Mouse (Mus musculus) kidney, embryonic 16.5 days (tissue): Measurements from ENCODE around the gene Nlrp6. TPM values are rescaled to one million over a fixed set of nuclear protein-coding genes. Genes with fewer than 3 reads are reported as not detected.
A peak's percentile ranks its signal among the peaks of the same experiment; 100 is the strongest.

Source experiments
- ATAC-seq: fragments of 200-750 bp; cut with Nextera tagmentation; 2 replicates; pipeline ENCODE4 v1.8.0; 2017; ENCODE audit warnings: moderate TSS enrichment; ENCODE audit not compliant: low FRiP score, low TSS enrichment
- H3K27ac ChIP-seq: fragments of 300-500 bp; sonication (generic); 2 replicates; pipeline ENCODE4 v1.5.1; 2014; ENCODE audit warnings: low read length
- H3K27me3 ChIP-seq: fragments of 300-500 bp; sonication (generic); 2 replicates; pipeline ENCODE4 v1.6.1; 2014; ENCODE audit warnings: low read length, control low read depth, mixed read lengths; ENCODE audit not compliant: insufficient read depth
- H3K36me3 ChIP-seq: fragments of 300-500 bp; sonication (generic); 2 replicates; pipeline ENCODE4 v1.6.1; 2014; ENCODE audit warnings: low read length, control low read depth, mixed read lengths; ENCODE audit not compliant: insufficient read depth
- H3K4me1 ChIP-seq: fragments of 300-500 bp; sonication (generic); 2 replicates; pipeline ENCODE4 v1.6.1; 2014; ENCODE audit warnings: low read length, control low read depth, mixed read lengths; ENCODE audit not compliant: insufficient read depth
- H3K4me2 ChIP-seq: fragments of 300-500 bp; sonication (generic); replicated peaks from 2 replicates; pipeline ENCODE4 v1.6.1; 2014; ENCODE audit warnings: low read depth, low read length
- H3K4me3 ChIP-seq: fragments of 300-500 bp; sonication (generic); 2 replicates; pipeline ENCODE4 v1.5.1; 2014; ENCODE audit warnings: mild to moderate bottlenecking, low read length
- H3K9ac ChIP-seq: fragments of 300-500 bp; sonication (generic); replicated peaks from 2 replicates; pipeline ENCODE4 v1.6.1; 2014; ENCODE audit warnings: low read length
- H3K9me3 ChIP-seq: fragments of 300-500 bp; sonication (generic); 2 replicates; pipeline ENCODE4 v1.6.1; 2016; ENCODE audit warnings: low read length, control low read depth
- WGBS: fragments of 180-500 bp; shearing (Covaris S2); extraction: QIAGEN DNeasy Blood & Tissue Kit; methylation state at CpG from one replicate; pipeline ENCODE4 v1.1.7; 2014; 5-methylcytosine and 5-hydroxymethylcytosine counted together
- polyA plus RNA-seq: library from polyadenylated mRNA; unstranded; fragments of >200 nt; fragmentation: Nextera tagmentation; extraction: Ambion mirVana; gene quantifications from 2 replicates; pipeline ENCODE4 v1.2.1, GENCODE M21; 2015

Gene Nlrp6
- polyA plus RNA-seq, 1 experiment from 2014 or later, result 2.2 TPM

DNA sequence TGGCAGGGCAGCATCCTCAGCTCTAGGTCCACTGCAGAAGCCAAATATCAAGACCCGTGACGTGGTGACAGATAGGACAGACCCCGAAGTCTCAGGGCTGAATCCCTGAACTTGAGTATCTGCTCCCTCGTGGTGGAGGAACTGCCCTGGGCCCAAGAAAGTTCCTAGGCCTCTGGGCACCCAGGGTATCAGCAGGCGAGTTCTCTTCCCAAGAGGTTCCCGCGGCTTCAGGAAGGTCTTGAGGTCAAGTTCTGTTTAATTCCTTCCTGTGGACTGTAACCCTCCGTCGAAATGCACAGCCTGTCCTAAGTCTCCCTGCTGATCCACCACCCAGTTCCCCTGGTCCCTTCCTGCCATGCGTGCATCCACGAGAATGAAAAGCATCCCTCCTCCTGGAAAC is 32.4 kb downstream of the Nlrp6 start:
- no peaks in the 10 kb centered on the region for H3K9me3 ChIP-seq
- no peak overlapping the region for H3K4me3 ChIP-seq
- H3K36me3 ChIP-seq, result peaks cover 18% of the 10 kb centered on the region
- 80% methylated on average over 11 of the region's 11 CpGs for WGBS
- no peak overlapping the region for H3K27ac ChIP-seq
- no peaks in the 10 kb centered on the region for H3K27me3 ChIP-seq
- peak overlapping the region; percentile 79 for H3K4me2 ChIP-seq
- ATAC-seq, result no peak
- peaks cover 49% of the 10 kb centered on the region for H3K4me1 ChIP-seq
- peak overlapping the region; percentile 77 for H3K9ac ChIP-seq

DNA sequence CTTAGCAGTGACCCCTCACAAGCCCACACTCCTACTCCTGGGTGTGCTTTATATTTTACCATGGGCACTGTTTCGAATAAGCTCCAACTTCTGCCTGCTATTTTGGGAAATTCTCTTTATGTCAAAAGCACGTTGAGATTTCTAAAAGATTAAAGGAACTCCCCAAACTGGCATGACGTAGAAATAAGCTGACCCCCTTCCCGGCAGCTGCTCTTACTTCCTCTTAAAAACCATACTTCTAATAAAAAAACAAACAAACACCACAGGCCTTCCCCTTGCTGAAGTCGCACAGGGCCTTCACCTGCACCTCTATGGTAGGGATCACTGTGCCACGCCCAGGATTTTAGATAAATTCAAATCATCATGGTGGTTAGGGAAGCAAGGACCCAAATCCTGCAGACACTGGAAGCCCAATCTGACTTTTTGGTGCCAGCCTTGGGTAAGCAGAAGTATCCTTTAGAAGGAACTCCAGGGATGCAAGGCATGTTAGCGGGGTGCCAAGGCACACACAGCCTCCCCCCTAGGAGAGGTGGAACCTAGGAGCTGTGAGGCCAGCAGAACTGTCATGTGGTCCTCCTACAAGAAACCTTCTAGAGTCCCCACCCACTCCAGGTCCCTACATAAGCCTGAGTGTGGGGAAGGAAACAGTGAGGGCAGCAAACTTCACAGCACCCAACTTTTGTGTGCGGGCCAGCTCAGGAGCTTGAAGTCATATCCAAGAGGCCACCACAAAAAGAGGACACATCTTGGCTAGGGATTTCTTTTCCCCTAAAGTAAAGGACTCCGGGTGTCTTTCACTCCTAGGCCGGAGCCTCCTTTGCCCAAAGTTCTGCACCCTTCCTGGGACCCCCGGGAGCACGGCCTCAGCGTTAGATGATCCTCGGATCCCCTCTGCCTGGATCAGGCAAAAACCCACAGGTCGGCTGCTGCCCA is 33.4 kb downstream of the Nlrp6 start:
- Histone ChIP-seq H3K9me3 (no peaks in the 10 kb centered on the region), H3K36me3 (peaks cover 8% of the 10 kb centered on the region; the same call in 1 of the 2 replicates), H3K4me2 (peak overlapping the region; percentile 79), H3K27me3 (no peaks in the 10 kb centered on the region), H3K9ac (peak overlapping the region; percentile 77), H3K4me3 (peak overlapping the region; percentile 73), H3K4me1 (peaks cover 51% of the 10 kb centered on the region), H3K27ac (0 out of 2 replicates have a peak overlapping the region, but pooled peaks have one; percentile 13)
- WGBS, result 51% methylated on average over 15 of the region's 15 CpGs
- no peak for ATAC-seq

- WGBS, result 1% methylated on average over 9 of the region's 9 CpGs
- Histone ChIP-seq H3K36me3 (0 out of 2 replicates have a peak, but pooled peaks cover 2% of the 10 kb centered on the region), H3K4me3 (peak overlapping the region; percentile 73), H3K27ac (0 out of 2 replicates have a peak overlapping the region, but pooled peaks have one; percentile 13), H3K9ac (peak overlapping the region; percentile 77), H3K27me3 (no peaks in the 10 kb centered on the region), H3K4me1 (peaks cover 52% of the 10 kb centered on the region), H3K9me3 (no peaks in the 10 kb centered on the region), H3K4me2 (peak overlapping the region; percentile 79)
- no peak for ATAC-seq
These were observed 34.0 kb downstream of the Nlrp6 start for GRCm38 (mm10) chr7:140954733-140955071.

GRCm38 (mm10) chr7:140955342-140955741 is 34.6 kb downstream of the Nlrp6 start:
- peak overlapping the region; percentile 77 for H3K9ac ChIP-seq
- WGBS, result 5% methylated on average over 17 of the region's 17 CpGs
- peak overlapping the region; percentile 79 for H3K4me2 ChIP-seq
- no peaks in the 10 kb centered on the region for H3K36me3 ChIP-seq
- peaks cover 47% of the 10 kb centered on the region for H3K4me1 ChIP-seq
- no peaks in the 10 kb centered on the region for H3K9me3 ChIP-seq
- peak overlapping the region; percentile 96 for H3K27ac ChIP-seq
- ATAC-seq, result peak; percentile 43
- peak overlapping the region; percentile 73 for H3K4me3 ChIP-seq
- H3K27me3 ChIP-seq, result no peaks in the 10 kb centered on the region

- no peaks in the 10 kb centered on the region for H3K27me3 ChIP-seq
- peak within 1 kb of the TSS; percentile 73 for H3K4me3 ChIP-seq
- peak within 1 kb of the TSS; percentile 79 for H3K4me2 ChIP-seq
- H3K27ac ChIP-seq, result peak within 1 kb of the TSS; percentile 96
- peak within 1 kb of the TSS; percentile 77 for H3K9ac ChIP-seq
- peaks cover 41% of the 10 kb centered on the region for H3K4me1 ChIP-seq
- H3K36me3 ChIP-seq, result no peaks in the 10 kb centered on the region
- no peaks in the 10 kb centered on the region for H3K9me3 ChIP-seq
- peak; percentile 90 for ATAC-seq
- 15% methylated on average over 11 of the region's 11 CpGs for WGBS
These were observed 35.3 kb downstream of the Nlrp6 start, which contains the start of the genes Gm45717 and Ifitm2 for GRCm38 (mm10) chr7:140955758-140956555. Gene Gm45717, minus strand, starts transcription at chr7:140955937. Gene Ifitm2, minus strand, starts transcription at chr7:140955987.

DNA sequence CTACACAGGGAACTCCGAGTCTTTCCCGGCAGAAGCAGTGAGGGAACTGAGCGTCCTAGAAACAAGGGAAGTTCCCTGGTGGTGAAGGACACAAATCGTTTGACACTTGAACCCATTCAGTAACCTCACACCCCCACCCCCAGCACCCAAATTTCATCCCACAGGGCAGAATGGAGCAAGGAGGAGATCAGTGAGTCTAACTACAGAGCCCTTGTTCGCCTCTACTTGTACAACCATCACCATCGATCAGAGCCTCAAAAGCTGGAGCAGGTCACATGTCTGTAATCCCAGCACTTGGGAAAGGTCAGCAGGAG is 35.8 kb downstream of the Nlrp6 start:
- Histone ChIP-seq H3K9me3 (no peaks in the 10 kb centered on the region), H3K4me3 (no peak overlapping the region), H3K27ac (peak overlapping the region; percentile 96), H3K9ac (peak overlapping the region; percentile 7; the same call in 1 of the 2 replicates), H3K4me1 (peaks cover 35% of the 10 kb centered on the region), H3K36me3 (no peaks in the 10 kb centered on the region), H3K4me2 (peak overlapping the region; percentile 79), H3K27me3 (no peaks in the 10 kb centered on the region)
- 42% methylated on average over 6 of the region's 6 CpGs for WGBS
- no peak; the same call in 1 of the 2 replicates for ATAC-seq

DNA sequence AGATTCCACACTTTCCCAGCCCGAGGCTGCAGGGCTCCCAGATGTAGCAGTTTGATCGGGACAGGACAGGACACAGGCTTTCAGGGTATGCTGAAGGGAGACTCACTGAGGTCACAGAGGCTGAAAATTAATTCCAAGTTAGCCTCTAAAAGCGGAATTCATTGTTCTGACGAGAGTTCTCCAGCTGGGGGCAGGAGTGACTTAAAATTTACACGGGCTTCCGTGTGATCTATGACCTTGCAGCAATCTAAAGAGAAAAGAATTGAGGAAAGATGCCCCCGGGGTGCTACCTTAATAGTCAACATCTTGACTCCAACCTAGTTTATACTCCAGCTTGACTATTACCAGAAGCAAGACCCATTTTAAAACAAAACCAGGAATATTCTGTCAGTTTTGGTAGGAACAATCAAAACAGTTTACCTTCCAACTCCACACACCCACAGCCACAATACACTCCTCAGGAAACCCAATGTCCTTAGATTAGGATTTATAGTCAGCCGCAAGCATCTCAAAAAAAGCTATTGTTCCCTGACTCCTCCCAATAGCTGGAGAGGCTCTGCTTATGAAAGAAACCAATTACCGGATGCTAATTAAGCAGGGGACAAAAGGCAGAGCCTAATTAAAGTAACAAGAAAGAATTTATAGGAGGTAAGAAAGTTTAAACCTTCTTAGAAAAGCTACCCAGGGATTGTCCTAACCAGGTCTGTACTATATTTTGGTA is 38.6 kb downstream of the Nlrp6 start:
- peaks cover 18% of the 10 kb centered on the region for H3K4me1 ChIP-seq
- WGBS, result 8% methylated on average over 9 of the region's 9 CpGs
- H3K4me3 ChIP-seq, result no peak overlapping the region
- H3K27ac ChIP-seq, result peak overlapping the region; percentile 8; the same call in 1 of the 2 replicates
- no peaks in the 10 kb centered on the region for H3K27me3 ChIP-seq
- H3K36me3 ChIP-seq, result no peaks in the 10 kb centered on the region
- no peaks in the 10 kb centered on the region for H3K9me3 ChIP-seq
- H3K4me2 ChIP-seq, result no peak overlapping the region
- ATAC-seq, result no peak
- no peak overlapping the region for H3K9ac ChIP-seq

GRCm38 (mm10) chr7:140960026-140960425 is 39.3 kb downstream of the Nlrp6 start:
- ATAC-seq, result no peak
- Histone ChIP-seq H3K27me3 (no peaks in the 10 kb centered on the region), H3K9me3 (no peaks in the 10 kb centered on the region), H3K4me3 (no peak overlapping the region), H3K36me3 (no peaks in the 10 kb centered on the region), H3K4me1 (peaks cover 14% of the 10 kb centered on the region), H3K27ac (no peak overlapping the region), H3K9ac (no peak overlapping the region), H3K4me2 (no peak overlapping the region)
- 84% methylated on average over 5 of the region's 5 CpGs for WGBS

DNA sequence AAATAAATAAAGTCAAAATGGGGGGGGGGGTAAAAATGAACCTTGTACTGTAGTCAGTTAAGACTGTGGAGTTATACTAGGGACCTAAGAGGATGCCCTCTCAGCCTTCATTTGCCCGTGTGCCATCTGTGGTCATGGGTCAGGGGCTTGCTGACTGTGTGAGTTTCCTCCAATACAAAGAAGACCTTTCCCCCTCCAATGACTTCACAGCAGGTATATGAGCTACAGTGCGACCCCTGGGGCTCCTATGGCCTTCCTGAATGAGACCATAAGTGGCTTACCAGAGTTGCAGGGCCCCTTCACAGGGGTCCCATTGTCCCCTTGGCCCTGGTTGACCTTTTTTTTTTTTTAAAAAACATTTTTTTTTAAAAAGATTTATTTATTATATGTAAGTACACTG is 40.7 kb downstream of the Nlrp6 start:
- no peak overlapping the region for H3K9ac ChIP-seq
- peaks cover 8% of the 10 kb centered on the region for H3K4me1 ChIP-seq
- ATAC-seq, result no peak
- no peak overlapping the region for H3K4me2 ChIP-seq
- WGBS, result 76% methylated on average over 2 of the region's 2 CpGs
- H3K9me3 ChIP-seq, result no peaks in the 10 kb centered on the region
- H3K36me3 ChIP-seq, result no peaks in the 10 kb centered on the region
- no peak overlapping the region for H3K27ac ChIP-seq
- no peak overlapping the region for H3K4me3 ChIP-seq
- no peaks in the 10 kb centered on the region for H3K27me3 ChIP-seq
